Mouse (Mus musculus) bone marrow, adult 2 months (tissue): ENCODE data around the gene Tomm34.

Source experiments
- CTCF ChIP-seq: fragments of 200-500 bp; IDR thresholded peaks from 2 replicates; pipeline ENCODE4 v1.5.1; 2011; ENCODE audit warnings: low read length, control low read depth; ENCODE audit not compliant: control insufficient read depth, insufficient read depth
- POLR2A ChIP-seq: fragments of 200-500 bp; IDR thresholded peaks from 2 replicates; pipeline ENCODE4 v1.6.1; 2011; ENCODE audit warnings: low read depth, mild to moderate bottlenecking, control low read depth, low read length, borderline replicate concordance; ENCODE audit not compliant: control insufficient read depth

GRCm38 (mm10) chr2:164083609-164084341 is 12.8 kb upstream of the Tomm34 start:
- no peak for TF ChIP-seq POLR2A
- TF ChIP-seq CTCF, result no peak
